Mouse (Mus musculus) kidney, embryonic 15.5 days (tissue): ENCODE measurements around the gene Myadml2. TPM values are rescaled to one million over a fixed set of nuclear protein-coding genes. Genes with fewer than 3 reads are reported as not detected.

Experiments used
- ATAC-seq: fragments of 200-750 bp; cut with Nextera tagmentation; replicated peaks from 2 replicates; pipeline ENCODE4 v1.8.0; 2017; ENCODE audit warnings: moderate TSS enrichment; ENCODE audit not compliant: low FRiP score
- H3K27ac ChIP-seq: fragments of 300-500 bp; sonication (generic); 2 replicates; pipeline ENCODE4 v1.5.1; 2015; ENCODE audit warnings: mild to moderate bottlenecking, inconsistent platforms
- H3K27me3 ChIP-seq: fragments of 300-500 bp; sonication (generic); 2 replicates; pipeline ENCODE4 v1.6.1; 2015; ENCODE audit warnings: inconsistent platforms
- H3K36me3 ChIP-seq: fragments of 300-500 bp; sonication (generic); 2 replicates; pipeline ENCODE4 v1.6.1; 2015; ENCODE audit warnings: inconsistent platforms
- H3K4me1 ChIP-seq: fragments of 300-500 bp; sonication (generic); 2 replicates; pipeline ENCODE4 v1.6.1; 2015; ENCODE audit warnings: inconsistent platforms
- H3K4me2 ChIP-seq: fragments of 300-500 bp; sonication (generic); 2 replicates; pipeline ENCODE4 v1.6.1; 2015; ENCODE audit warnings: moderate library complexity, mild to moderate bottlenecking, inconsistent platforms
- H3K4me3 ChIP-seq: fragments of 300-500 bp; sonication (generic); replicated peaks from 2 replicates; pipeline ENCODE4 v1.5.1; 2015; ENCODE audit warnings: mild to moderate bottlenecking, inconsistent platforms
- H3K9ac ChIP-seq: fragments of 300-500 bp; sonication (generic); 2 replicates; pipeline ENCODE4 v1.6.1; 2015; ENCODE audit warnings: mild to moderate bottlenecking, inconsistent platforms
- H3K9me3 ChIP-seq: fragments of 300-500 bp; sonication (generic); replicated peaks from 2 replicates; pipeline ENCODE4 v1.6.1; 2016; ENCODE audit warnings: inconsistent platforms
- WGBS: fragments of 180-500 bp; shearing (Covaris S2); methylation state at CpG from one replicate; pipeline ENCODE4 v1.1.7; 2015; ENCODE audit warnings: mixed read lengths; 5-methylcytosine and 5-hydroxymethylcytosine counted together
- polyA plus RNA-seq: library from polyadenylated mRNA; unstranded; fragments of >200 nt; fragmentation: Nextera tagmentation; extraction: Ambion mirVana; gene quantifications from 2 replicates; pipeline ENCODE4 v1.2.1, GENCODE M21; 2015

Gene Myadml2
- polyA plus RNA-seq, 1 experiment from 2014 or later = 0.29 TPM

GRCm38 (mm10) chr11:120660301-120661075 is 12.5 kb upstream of the Myadml2 start:
- H3K36me3 ChIP-seq = no peaks in the 10 kb centered on the region
- H3K4me2 ChIP-seq = peak overlapping the region; percentile 83
- H3K9ac ChIP-seq = peak overlapping the region; percentile 36
- H3K4me1 ChIP-seq = peaks cover 28% of the 10 kb centered on the region
- H3K27ac ChIP-seq = peak overlapping the region; percentile 18; the same call in 1 of the 2 replicates
- under 1% methylated on average over 85 of the region's 95 CpGs for WGBS
- ATAC-seq = peak; percentile 73
- peak overlapping the region; percentile 51 for H3K4me3 ChIP-seq
- peaks cover 79% of the 10 kb centered on the region for H3K27me3 ChIP-seq
- H3K9me3 ChIP-seq = no peaks in the 10 kb centered on the region

DNA sequence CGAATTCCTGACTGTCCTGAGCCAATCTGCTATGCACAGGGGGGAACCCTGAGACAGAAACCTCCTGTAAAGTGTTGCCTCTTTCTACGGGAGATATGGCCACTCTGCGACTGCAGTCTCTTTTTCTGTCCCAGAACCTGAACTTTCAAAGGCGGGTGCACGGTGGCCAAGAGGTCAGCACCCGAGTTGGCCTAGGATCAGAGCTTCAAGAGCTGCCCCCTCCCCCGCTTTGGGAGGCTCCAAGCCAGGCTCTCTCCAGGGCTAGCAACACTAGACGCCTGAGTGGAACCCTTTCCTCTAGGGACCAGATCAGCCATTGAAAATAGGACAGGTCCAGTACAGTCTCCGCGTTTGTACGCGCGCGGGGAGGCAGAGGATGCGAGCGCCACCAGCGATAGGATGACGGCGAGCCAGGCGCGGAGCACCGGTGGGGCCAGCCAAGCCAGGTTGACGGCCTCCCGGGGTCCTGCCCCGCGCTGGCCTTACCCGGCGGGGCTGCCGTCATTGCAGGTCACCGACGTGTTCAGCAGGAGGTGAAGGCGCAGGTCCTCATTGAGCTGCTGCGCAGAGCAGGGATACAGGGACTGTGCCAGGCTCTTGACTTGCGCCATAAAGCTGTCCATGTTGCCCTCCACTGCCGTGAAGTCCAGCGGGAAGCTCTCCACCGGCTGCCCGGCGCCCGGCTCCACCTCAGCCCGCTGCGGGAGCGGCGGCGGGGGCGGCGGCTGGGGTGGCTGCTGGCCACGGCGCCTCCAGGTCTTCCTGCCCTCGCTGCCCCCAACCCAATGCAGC is 11.7 kb upstream of the Myadml2 start:
- H3K4me3 ChIP-seq = peak overlapping the region; percentile 51
- 2% methylated on average over 46 of the region's 50 CpGs for WGBS
- peaks cover 79% of the 10 kb centered on the region for H3K27me3 ChIP-seq
- H3K9me3 ChIP-seq = no peaks in the 10 kb centered on the region
- peak overlapping the region; percentile 83 for H3K4me2 ChIP-seq
- H3K4me1 ChIP-seq = peaks cover 28% of the 10 kb centered on the region
- 0 out of 2 replicates have a peak overlapping the region, but pooled peaks have one; percentile 18 for H3K27ac ChIP-seq
- H3K9ac ChIP-seq = peak overlapping the region; percentile 36
- H3K36me3 ChIP-seq = no peaks in the 10 kb centered on the region
- ATAC-seq = 0 out of 2 replicates have a peak, but pooled peaks have one; percentile 1

DNA sequence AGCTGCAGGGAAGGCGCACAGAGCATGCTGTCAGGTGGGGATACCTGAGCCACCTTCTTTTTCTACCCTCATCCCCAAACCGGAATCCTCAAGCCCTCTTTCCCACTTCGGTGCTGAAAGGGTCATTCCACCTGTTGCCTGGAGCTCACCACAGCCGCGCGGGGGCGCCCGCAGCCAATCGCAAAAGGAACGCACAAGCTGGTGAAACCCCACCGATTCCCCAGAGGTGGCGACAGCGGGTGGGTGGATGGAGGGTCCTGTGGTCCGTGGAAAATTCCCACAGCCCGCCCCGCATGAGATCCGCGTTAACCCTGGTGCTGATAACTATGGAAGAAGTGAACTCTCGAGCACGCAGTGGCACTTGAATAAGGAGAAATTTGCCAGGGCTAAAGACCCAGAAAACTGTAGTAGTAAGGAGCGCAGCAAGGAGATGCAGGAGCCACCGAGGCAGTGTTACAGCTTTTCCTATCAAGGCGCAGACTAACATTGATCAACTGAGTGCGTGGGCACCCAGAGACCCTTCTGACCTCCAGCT is 11.0 kb upstream of the Myadml2 start:
- Histone ChIP-seq H3K27me3 (peaks cover 81% of the 10 kb centered on the region), H3K4me3 (peak overlapping the region; percentile 51), H3K9me3 (no peaks in the 10 kb centered on the region), H3K4me1 (peaks cover 28% of the 10 kb centered on the region), H3K4me2 (peak overlapping the region; percentile 83), H3K36me3 (no peaks in the 10 kb centered on the region), H3K9ac (no peak overlapping the region), H3K27ac (no peak overlapping the region)
- ATAC-seq = no peak
- WGBS = 3% methylated on average over 24 of the region's 24 CpGs

GRCm38 (mm10) chr11:120657301-120657700 is 9.3 kb upstream of the Myadml2 start:
- H3K27ac ChIP-seq = no peak overlapping the region
- H3K4me2 ChIP-seq = no peak overlapping the region
- peaks cover 28% of the 10 kb centered on the region for H3K4me1 ChIP-seq
- H3K9ac ChIP-seq = no peak overlapping the region
- H3K27me3 ChIP-seq = peaks cover 65% of the 10 kb centered on the region
- H3K4me3 ChIP-seq = no peak overlapping the region
- WGBS = 92% methylated on average over 4 of the region's 4 CpGs
- no peak for ATAC-seq
- H3K9me3 ChIP-seq = no peaks in the 10 kb centered on the region
- H3K36me3 ChIP-seq = no peaks in the 10 kb centered on the region

DNA sequence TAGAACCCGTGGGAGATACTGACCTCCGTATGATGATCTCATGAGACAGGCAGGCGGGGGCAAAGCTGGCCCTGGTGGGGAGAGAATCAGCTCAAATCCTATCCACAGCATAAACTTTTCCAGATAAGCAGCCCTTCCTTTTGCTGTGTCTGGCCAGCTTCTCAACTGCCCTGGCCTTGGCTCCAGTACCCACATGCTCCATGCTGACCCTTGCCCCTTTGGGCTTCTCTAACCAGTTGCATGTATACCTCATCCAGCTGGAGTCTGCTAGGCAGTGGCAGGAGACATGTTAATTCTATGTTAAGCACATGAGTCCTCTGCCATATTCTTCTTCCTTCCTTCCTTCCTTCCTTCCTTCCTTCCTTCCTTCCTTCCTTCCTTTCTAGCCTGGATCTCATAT is 6.8 kb upstream of the Myadml2 start:
- 77% methylated on average over 3 of the region's 3 CpGs for WGBS
- no peaks in the 10 kb centered on the region for H3K36me3 ChIP-seq
- H3K4me3 ChIP-seq = no peak overlapping the region
- H3K9me3 ChIP-seq = no peaks in the 10 kb centered on the region
- ATAC-seq = no peak
- H3K27me3 ChIP-seq = peaks cover 40% of the 10 kb centered on the region
- peaks cover 10% of the 10 kb centered on the region for H3K4me1 ChIP-seq
- no peak overlapping the region for H3K27ac ChIP-seq
- H3K9ac ChIP-seq = no peak overlapping the region
- H3K4me2 ChIP-seq = no peak overlapping the region

DNA sequence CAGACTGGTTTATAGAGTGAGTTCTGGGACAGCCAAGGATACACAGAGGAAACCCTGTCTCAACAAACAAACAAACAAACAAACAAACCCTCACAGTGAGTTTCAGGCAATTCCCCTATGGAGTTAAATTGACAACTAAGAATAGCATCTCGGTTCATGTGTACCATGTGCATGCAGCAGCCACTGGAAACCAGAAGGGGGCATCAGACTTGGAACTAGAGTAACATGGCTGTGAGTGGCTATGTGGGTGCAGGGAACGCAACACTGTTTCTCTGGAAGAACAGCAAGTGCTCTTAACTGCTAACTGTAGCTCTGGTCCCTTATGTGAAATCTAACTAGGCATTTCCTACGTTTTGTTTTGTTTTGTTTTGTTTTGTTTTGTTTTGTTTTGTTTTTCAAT is 3.9 kb upstream of the Myadml2 start:
- H3K4me3 ChIP-seq = no peak overlapping the region

GRCm38 (mm10) chr11:120647047-120647830 is 719 bp downstream of the Myadml2 start:
- ATAC-seq = no peak
- H3K4me1 ChIP-seq = peaks cover 26% of the 10 kb centered on the region

More for the DNA sequence above, 3.9 kb upstream of the Myadml2 start:
- no peak overlapping the region for H3K9ac ChIP-seq
- H3K27ac ChIP-seq = no peak overlapping the region
- WGBS = 75% methylated on average over 3 of the region's 3 CpGs
- no peaks in the 10 kb centered on the region for H3K9me3 ChIP-seq
- peaks cover 24% of the 10 kb centered on the region; the same call in 1 of the 2 replicates for H3K27me3 ChIP-seq
- no peak for ATAC-seq
- no peak overlapping the region for H3K4me2 ChIP-seq
- H3K36me3 ChIP-seq = no peaks in the 10 kb centered on the region
- H3K4me1 ChIP-seq = peaks cover 10% of the 10 kb centered on the region

GRCm38 (mm10) chr11:120643601-120643987 is 4.4 kb downstream of the Myadml2 start, which contains the start of gene Pycr1:
Gene Pycr1 (minus strand): TSS chr11:120643769.
- Histone ChIP-seq H3K4me1 (peaks cover 27% of the 10 kb centered on the region), H3K4me3 (peak within 1 kb of the TSS; percentile 50), H3K36me3 (no peaks in the 10 kb centered on the region), H3K9me3 (no peaks in the 10 kb centered on the region), H3K9ac (peak within 1 kb of the TSS; percentile 66), H3K4me2 (peak within 1 kb of the TSS; percentile 78), H3K27me3 (peaks cover 22% of the 10 kb centered on the region; the same call in 1 of the 2 replicates), H3K27ac (0 out of 2 replicates have a peak within 1 kb of the TSS, but pooled peaks have one; percentile 45)
- peak; percentile 99 for ATAC-seq
- under 1% methylated on average over 15 of the region's 15 CpGs for WGBS

More at GRCm38 (mm10) chr11:120647047-120647830, 719 bp downstream of the Myadml2 start:
- Histone ChIP-seq H3K4me2 (peak overlapping the region; percentile 56; the same call in 1 of the 2 replicates), H3K9me3 (no peaks in the 10 kb centered on the region), H3K9ac (no peak overlapping the region), H3K27ac (no peak overlapping the region), H3K27me3 (peaks cover 21% of the 10 kb centered on the region; the same call in 1 of the 2 replicates), H3K36me3 (no peaks in the 10 kb centered on the region), H3K4me3 (no peak overlapping the region; the same call in 1 of the 2 replicates)
- 83% methylated on average over 35 of the region's 35 CpGs for WGBS

DNA sequence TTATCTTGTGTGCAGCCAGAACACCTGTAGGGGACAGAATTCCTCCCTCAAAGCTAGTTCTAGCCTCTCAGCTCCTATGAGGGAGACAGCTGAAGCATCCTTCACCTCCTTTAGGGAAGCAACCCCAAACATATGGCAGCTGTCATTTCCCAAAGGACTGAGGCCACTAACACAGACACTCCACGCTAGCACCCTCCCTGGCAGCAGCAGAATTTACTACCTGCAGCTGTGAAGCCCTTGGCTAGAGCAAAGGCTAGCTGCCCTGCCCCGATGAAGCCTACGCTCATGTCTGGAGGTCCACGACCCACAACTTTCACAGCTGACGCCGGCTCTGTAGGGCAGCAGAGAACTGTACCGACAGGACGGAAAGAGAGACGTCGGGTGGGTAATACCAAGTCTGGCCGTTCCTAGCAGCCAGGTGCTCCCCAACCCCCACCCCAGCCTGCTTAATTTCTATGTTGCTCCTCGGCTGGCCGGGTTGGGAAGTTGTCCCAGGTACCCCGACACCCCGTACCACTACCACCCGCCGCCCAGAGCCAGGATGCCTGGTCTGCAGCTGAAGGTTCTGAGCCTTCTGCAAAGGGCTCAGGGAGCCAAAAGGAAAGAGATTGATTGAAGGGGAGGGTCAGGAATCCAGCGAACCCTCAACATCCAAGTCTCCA is 4.9 kb downstream of the Myadml2 start:
- peak; percentile 48 for ATAC-seq
- Histone ChIP-seq H3K4me1 (peaks cover 24% of the 10 kb centered on the region), H3K4me3 (peak overlapping the region; percentile 50), H3K9ac (peak overlapping the region; percentile 66), H3K27me3 (peaks cover 20% of the 10 kb centered on the region; the same call in 1 of the 2 replicates), H3K36me3 (no peaks in the 10 kb centered on the region), H3K9me3 (no peaks in the 10 kb centered on the region), H3K27ac (no peak overlapping the region), H3K4me2 (peak overlapping the region; percentile 78)
- WGBS = under 1% methylated on average over 18 of the region's 18 CpGs

- Histone ChIP-seq H3K9me3 (no peaks in the 10 kb centered on the region), H3K4me3 (no peak overlapping the region), H3K4me2 (no peak overlapping the region), H3K27me3 (peaks cover 9% of the 10 kb centered on the region; the same call in 1 of the 2 replicates), H3K4me1 (peaks cover 18% of the 10 kb centered on the region), H3K9ac (0 out of 2 replicates have a peak overlapping the region, but pooled peaks have one; percentile 66), H3K27ac (no peak overlapping the region), H3K36me3 (no peaks in the 10 kb centered on the region)
- no peak for ATAC-seq
- 83% methylated on average over 8 of the region's 8 CpGs for WGBS
Measured at GRCm38 (mm10) chr11:120641869-120642268, 6.1 kb downstream of the Myadml2 start.
